Mouse (Mus musculus) brain, embryonic 14.5 days (tissue): ENCODE measurements at regions not wholly inside any gene's neighbourhood (a gene's known extent, or its start where the extent isn't known, plus 50 kb on each side); places are given as distances from the start of the nearest gene placed in this dataset.

Source experiments
- CTCF ChIP-seq: fragments of 200-500 bp; IDR thresholded peaks from 2 replicates; pipeline ENCODE4 v1.5.1; 2012; ENCODE audit warnings: inconsistent platforms, mild to moderate bottlenecking, moderate library complexity, borderline replicate concordance; ENCODE audit not compliant: insufficient read depth, insufficient read length; ENCODE audit errors: extremely low read depth
- POLR2A ChIP-seq: fragments of 200-500 bp; IDR thresholded peaks from 2 replicates; pipeline ENCODE4 v1.6.1; 2012; ENCODE audit warnings: mild to moderate bottlenecking, inconsistent platforms, borderline replicate concordance; ENCODE audit not compliant: poor library complexity, insufficient read depth, insufficient read length, severe bottlenecking; ENCODE audit errors: extremely low read depth

- TF ChIP-seq POLR2A (no peak), CTCF (no peak)
Observed at GRCm38 (mm10) chr13:70134544-70134943, 332.3 kb downstream of the Med10 start.
